Mouse (Mus musculus) spleen, adult 2 months (tissue): Measurements from ENCODE around the gene Nap1l1. TPM values are rescaled to one million over a fixed set of nuclear protein-coding genes. Genes with fewer than 3 reads are reported as not detected.

Experiments
- DNase-seq, 2 experiments: peaks; one replicate each; pipeline versions ENCODE4 v3.0.0 to v3.0.0-alpha.2; 2012 to 2021; ENCODE audit warnings: low spot score in 2 of 2, low read depth in 1 of 2
- H3K27ac ChIP-seq: fragments of 200-500 bp; 2 replicates; pipeline ENCODE4 v1.5.1; 2012; ENCODE audit warnings: low read length, inconsistent platforms; ENCODE audit not compliant: insufficient read depth
- H3K27me3 ChIP-seq: fragments of 200-500 bp; 2 replicates; pipeline ENCODE4 v1.6.1; 2012; ENCODE audit warnings: mild to moderate bottlenecking, moderate library complexity, low read length, inconsistent platforms; ENCODE audit not compliant: control insufficient read depth, insufficient read depth
- H3K36me3 ChIP-seq: fragments of 200-500 bp; 2 replicates; pipeline ENCODE4 v1.6.1; 2012; ENCODE audit warnings: mild to moderate bottlenecking, low read length, inconsistent platforms; ENCODE audit not compliant: control insufficient read depth, insufficient read depth
- H3K4me1 ChIP-seq: fragments of 200-500 bp; 2 replicates; pipeline ENCODE4 v1.6.1; 2011; ENCODE audit warnings: inconsistent platforms; ENCODE audit not compliant: control insufficient read depth, insufficient read depth, insufficient read length
- H3K4me3 ChIP-seq: fragments of 200-500 bp; 2 replicates; pipeline ENCODE4 v1.5.1; 2011; ENCODE audit warnings: mild to moderate bottlenecking, inconsistent platforms; ENCODE audit not compliant: insufficient read depth, insufficient read length; ENCODE audit errors: extremely low read depth
- CTCF ChIP-seq: fragments of 200-500 bp; IDR thresholded peaks from 2 replicates; pipeline ENCODE4 v1.5.1; 2011; ENCODE audit warnings: mild to moderate bottlenecking, inconsistent platforms; ENCODE audit not compliant: insufficient read depth, insufficient read length, insufficient replicate concordance; ENCODE audit errors: extremely low read depth
- POLR2A ChIP-seq: fragments of 200-500 bp; IDR thresholded peaks from 2 replicates; pipeline ENCODE4 v1.6.1; 2011; ENCODE audit warnings: low read depth, low read length, inconsistent platforms
- WGBS: fragments of 180-500 bp; shearing (Covaris S2); methylation state at CpG from one replicate; pipeline ENCODE4 v1.1.7; 2018; 5-methylcytosine and 5-hydroxymethylcytosine counted together
- polyA plus RNA-seq: library from polyadenylated mRNA; depleted of rRNA; stranded (reverse); fragments of >200 nt; gene quantifications from 2 replicates; pipeline ENCODE4 v1.2.3, GENCODE M21; 2012

Gene Nap1l1
- polyA plus RNA-seq, 1 experiment: 10.4 TPM

DNA sequence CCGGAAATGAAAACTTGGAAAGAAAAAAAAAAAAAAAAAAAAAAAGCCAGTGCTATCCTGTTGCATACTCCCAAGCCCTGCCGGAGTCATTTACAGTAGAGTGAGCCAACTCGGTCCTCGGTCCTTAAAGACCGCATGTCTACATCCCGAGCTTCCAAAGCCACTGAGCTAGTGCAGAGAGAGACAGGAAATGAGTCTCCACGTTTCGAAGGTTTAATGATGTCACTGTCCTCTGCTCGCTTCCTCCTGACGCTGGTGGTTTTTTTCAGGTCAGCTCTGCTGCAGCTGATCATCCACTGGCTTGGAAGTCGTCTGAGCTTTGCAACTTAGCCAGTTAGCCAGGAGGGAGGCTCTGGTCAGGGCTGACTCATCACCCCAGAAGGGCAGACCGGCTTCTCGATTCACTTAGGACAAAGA lies 43.2 kb downstream of the Nap1l1 start:
- H3K4me1 ChIP-seq: peaks cover 6% of the 10 kb centered on the region; the same call in 1 of the 2 replicates
- H3K27ac ChIP-seq: no peak overlapping the region
- H3K27me3 ChIP-seq: no peaks in the 10 kb centered on the region
- H3K36me3 ChIP-seq: no peaks in the 10 kb centered on the region
- H3K4me3 ChIP-seq: peak overlapping the region; percentile 31; the same call in 1 of the 2 replicates
- peak; percentile 11 to 33 for DNase-seq
- no peak for TF ChIP-seq POLR2A
- TF ChIP-seq CTCF: no peak
- WGBS: 10% methylated on average over 13 of the region's 13 CpGs

DNA sequence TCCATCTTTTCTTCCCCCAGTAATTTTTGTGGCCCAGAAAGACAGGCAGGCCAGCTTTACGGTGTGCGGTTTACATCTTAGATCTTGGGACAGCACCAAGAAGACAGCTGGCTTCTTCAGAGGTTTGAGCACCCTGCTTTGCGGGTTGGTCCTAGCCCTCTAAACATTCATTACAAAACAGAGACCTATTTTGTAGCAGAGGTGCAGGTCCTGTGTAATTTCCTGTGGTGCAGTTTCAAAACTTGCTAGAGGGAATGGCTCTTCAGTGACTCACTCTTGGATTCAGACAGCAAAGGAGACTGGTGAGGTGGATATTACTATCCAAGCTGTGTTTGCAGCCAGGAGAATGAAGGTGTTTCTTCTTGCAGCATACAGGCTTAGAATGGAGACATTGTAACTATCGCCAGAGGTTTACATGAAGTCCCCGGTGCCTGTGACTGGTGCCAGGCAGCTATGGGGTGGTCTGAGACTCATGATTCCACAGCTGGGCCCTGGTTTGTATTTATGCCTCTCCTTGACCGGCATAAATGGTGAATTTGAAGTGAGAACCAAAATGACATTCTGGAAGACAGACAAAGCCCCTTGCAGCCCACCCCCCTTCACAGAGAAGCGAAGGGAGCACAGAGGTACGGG lies 43.9 kb downstream of the Nap1l1 start:
- Histone ChIP-seq H3K4me1 (peaks cover 6% of the 10 kb centered on the region; the same call in 1 of the 2 replicates), H3K36me3 (no peaks in the 10 kb centered on the region), H3K27me3 (no peaks in the 10 kb centered on the region), H3K27ac (no peak overlapping the region), H3K4me3 (no peak overlapping the region)
- WGBS: 76% methylated on average over 8 of the region's 8 CpGs
- DNase-seq: no peak
- TF ChIP-seq CTCF (no peak), POLR2A (no peak)

DNA sequence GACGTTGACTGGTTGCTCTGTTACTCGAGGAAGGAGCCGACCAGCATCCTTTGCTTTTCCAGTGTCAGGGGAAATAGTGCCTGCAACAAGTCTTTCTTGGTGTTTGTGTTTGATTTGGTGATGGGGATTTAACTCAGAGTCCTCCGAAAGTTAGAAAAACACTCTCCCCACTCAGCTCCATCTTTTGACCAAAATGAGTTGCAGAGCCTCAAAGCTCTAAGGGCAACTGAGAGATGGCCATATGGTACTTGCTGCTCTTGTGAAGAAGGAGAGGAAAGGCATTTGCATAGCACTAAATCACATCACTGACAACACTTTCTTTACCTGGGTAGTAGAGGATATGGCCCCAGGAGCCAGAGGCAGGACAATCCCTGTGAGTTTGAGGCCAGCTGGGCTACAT lies 45.3 kb downstream of the Nap1l1 start:
- TF ChIP-seq CTCF (no peak), POLR2A (no peak)
- H3K4me3 ChIP-seq: no peak overlapping the region
- no peaks in the 10 kb centered on the region for H3K36me3 ChIP-seq
- no peak overlapping the region for H3K27ac ChIP-seq
- 91% methylated on average over 4 of the region's 4 CpGs for WGBS
- peaks cover 6% of the 10 kb centered on the region; the same call in 1 of the 2 replicates for H3K4me1 ChIP-seq
- DNase-seq: no peak
- no peaks in the 10 kb centered on the region for H3K27me3 ChIP-seq

DNA sequence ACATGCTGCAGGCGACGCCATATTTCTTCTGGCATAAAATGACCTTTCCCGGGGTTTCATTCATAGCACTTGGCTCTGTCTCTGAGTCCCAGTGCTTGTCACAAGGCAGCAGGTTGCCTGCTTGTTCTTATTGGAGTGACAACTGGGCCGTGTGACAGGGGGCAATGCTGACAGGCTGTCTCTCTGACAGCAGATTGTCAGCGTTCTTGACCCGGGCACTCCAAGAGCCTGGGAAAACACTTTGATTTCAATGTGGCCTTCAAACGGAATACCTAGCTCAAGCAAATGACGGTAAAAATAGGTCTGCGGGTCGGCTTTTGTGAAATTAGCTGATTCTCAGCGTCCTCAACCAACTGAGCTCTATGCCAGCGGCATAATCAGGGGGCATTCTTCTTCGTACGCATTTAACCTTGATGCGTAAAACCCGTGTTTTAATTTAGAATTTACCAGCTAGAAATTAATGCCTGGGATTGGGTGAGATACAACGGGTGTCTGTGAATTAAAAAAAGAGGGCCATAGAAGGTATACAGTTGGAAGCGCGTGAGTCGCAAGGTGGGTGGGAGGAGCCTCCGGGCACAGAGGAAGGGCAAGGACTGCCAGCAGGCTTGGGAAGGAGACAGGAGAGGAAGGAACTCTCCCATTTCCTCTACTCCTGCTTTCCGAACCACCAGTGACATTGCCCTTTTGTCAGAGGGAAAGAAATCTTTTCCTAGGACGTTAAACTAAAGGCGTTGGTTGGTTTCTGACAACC lies 46.8 kb downstream of the Nap1l1 start:
- TF ChIP-seq CTCF (no peak), POLR2A (no peak)
- DNase-seq: no peak
- 76% methylated on average over 24 of the region's 24 CpGs for WGBS
- Histone ChIP-seq H3K4me3 (no peak overlapping the region), H3K27me3 (no peaks in the 10 kb centered on the region), H3K36me3 (no peaks in the 10 kb centered on the region), H3K4me1 (peaks cover 6% of the 10 kb centered on the region; the same call in 1 of the 2 replicates), H3K27ac (no peak overlapping the region)

DNA sequence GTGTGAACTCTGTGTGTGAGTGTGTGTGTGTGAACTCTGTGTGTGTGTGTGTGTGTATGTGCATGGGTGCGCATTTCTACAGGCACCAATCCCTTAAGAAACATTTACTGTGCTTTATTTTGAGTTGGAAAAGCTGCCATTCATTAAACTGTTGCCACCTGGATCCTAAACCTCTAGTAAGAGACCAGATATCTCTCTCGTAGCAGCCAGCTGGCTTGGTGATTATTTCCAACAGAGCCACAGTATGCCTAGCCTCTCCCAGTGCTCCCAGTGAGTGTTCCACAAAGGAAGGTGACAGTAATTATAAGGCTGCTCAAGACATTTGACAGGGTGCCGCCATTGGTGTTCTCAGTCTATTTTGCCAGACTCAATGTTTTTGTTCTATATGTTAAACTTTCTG lies 47.6 kb downstream of the Nap1l1 start:
- WGBS: 85% methylated on average over 3 of the region's 3 CpGs
- Histone ChIP-seq H3K27me3 (no peaks in the 10 kb centered on the region), H3K4me1 (peaks cover 6% of the 10 kb centered on the region; the same call in 1 of the 2 replicates), H3K4me3 (no peak overlapping the region), H3K27ac (no peak overlapping the region), H3K36me3 (no peaks in the 10 kb centered on the region)
- TF ChIP-seq CTCF (no peak), POLR2A (no peak)
- DNase-seq: no peak

DNA sequence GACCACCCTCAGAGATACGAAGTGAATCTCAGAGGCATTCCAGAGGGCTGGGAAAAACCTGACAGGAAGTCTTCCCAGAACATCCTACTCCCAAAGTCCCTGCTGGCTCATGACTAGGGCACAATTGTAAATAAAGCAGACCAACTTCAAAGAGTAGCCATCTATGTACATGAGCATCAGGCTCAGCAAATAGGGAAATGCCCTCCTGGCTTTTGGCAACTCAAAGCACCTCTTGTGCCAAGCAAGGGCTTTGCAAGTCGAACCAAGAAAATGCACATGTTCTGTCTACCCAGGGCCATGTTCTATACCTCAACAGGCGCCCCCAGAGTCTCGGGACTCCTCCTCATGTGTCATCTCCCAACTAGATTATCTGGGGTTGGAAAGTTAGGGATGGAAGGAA lies 48.6 kb downstream of the Nap1l1 start:
- no peaks in the 10 kb centered on the region for H3K36me3 ChIP-seq
- no peak overlapping the region for H3K27ac ChIP-seq
- TF ChIP-seq CTCF (no peak), POLR2A (no peak)
- peaks cover 1% of the 10 kb centered on the region; the same call in 1 of the 2 replicates for H3K4me1 ChIP-seq
- H3K27me3 ChIP-seq: no peaks in the 10 kb centered on the region
- WGBS: 82% methylated on average over 4 of the region's 4 CpGs
- H3K4me3 ChIP-seq: no peak overlapping the region
- DNase-seq: no peak

DNA sequence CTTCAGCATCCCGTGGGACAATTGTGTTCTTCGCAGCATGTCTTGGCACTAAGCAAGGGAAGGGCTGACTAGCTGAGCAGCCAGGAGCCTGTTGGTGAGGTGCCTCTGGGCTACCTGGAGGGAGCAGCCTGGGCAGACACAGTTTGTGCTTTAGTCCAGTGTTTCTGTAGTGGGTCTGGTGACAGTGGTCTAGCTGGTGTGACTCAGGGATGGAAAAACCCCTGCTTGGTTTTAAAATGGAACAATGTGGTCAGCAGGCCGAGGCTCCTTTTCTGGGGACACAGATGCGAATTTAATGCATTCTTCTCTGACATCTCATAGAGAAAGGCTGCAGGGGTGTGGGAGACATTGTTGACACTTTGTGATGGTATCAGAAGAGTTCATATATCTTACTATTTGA lies 49.2 kb downstream of the Nap1l1 start:
- DNase-seq: no peak
- 89% methylated on average over 4 of the region's 4 CpGs for WGBS
- H3K4me1 ChIP-seq: no peaks in the 10 kb centered on the region
- H3K4me3 ChIP-seq: no peak overlapping the region
- no peak overlapping the region for H3K27ac ChIP-seq
- no peaks in the 10 kb centered on the region for H3K27me3 ChIP-seq
- TF ChIP-seq POLR2A: no peak
- TF ChIP-seq CTCF: no peak
- H3K36me3 ChIP-seq: no peaks in the 10 kb centered on the region
